Mouse (Mus musculus): ENCODE data around the gene Pi4ka. TPM values are rescaled to one million over a fixed set of nuclear protein-coding genes. Genes with fewer than 3 reads are reported as not detected.
A peak's percentile ranks its signal among the peaks of the same experiment; 100 is the strongest.

The Pi4ka gene
- polyA plus RNA-seq, 1 experiment, result 45.2 TPM

GRCm38 (mm10) chr16:17276164-17277151 lies 129.7 kb downstream of the Pi4ka start:
- peak overlapping the region; percentile 31 for H3K9ac ChIP-seq (ENCODE audit: low read depth, poor library complexity, severe bottlenecking)
- H3K4me3 ChIP-seq (ENCODE audit: low read depth, low read length), result peak overlapping the region; percentile 68
- H3K36me3 ChIP-seq (ENCODE audit: control insufficient read depth, insufficient read depth, low read length, poor library complexity, severe bottlenecking), result no peaks in the 10 kb centered on the region
- no peaks in the 10 kb centered on the region for H3K4me1 ChIP-seq (ENCODE audit: control insufficient read depth, insufficient read depth, low read length)
- no peaks in the 10 kb centered on the region for H3K9me3 ChIP-seq (replicated peaks; ENCODE audit: control insufficient read depth, insufficient read depth, low read length, poor library complexity, severe bottlenecking)
- no peaks in the 10 kb centered on the region for H3K27me3 ChIP-seq (ENCODE audit: control insufficient read depth, insufficient read depth, low read length, poor library complexity, severe bottlenecking)
- no peak overlapping the region for H3K27ac ChIP-seq (ENCODE audit: insufficient read depth, low read length)
- TF ChIP-seq CTCF (IDR thresholded peaks at IDR 0.05; ENCODE audit: low read depth, low read length) (peak; percentile 87), POLR2A (IDR thresholded peaks at IDR 0.05; ENCODE audit: insufficient read depth, low read length) (peak; percentile 24), EP300 (IDR thresholded peaks at IDR 0.05; ENCODE audit: insufficient read depth, low read depth, low read length) (0 out of 2 replicates have a peak, but pooled peaks have one; percentile 49)

- Histone ChIP-seq H3K9ac (ENCODE audit: low read depth, poor library complexity, severe bottlenecking) (peak within 1 kb of the TSS; percentile 31), H3K27me3 (ENCODE audit: control insufficient read depth, insufficient read depth, low read length, poor library complexity, severe bottlenecking) (no peaks in the 10 kb centered on the region), H3K4me3 (ENCODE audit: low read depth, low read length) (peak within 1 kb of the TSS; percentile 68), H3K36me3 (ENCODE audit: control insufficient read depth, insufficient read depth, low read length, poor library complexity, severe bottlenecking) (no peaks in the 10 kb centered on the region), H3K9me3 (replicated peaks; ENCODE audit: control insufficient read depth, insufficient read depth, low read length, poor library complexity, severe bottlenecking) (no peaks in the 10 kb centered on the region), H3K27ac (ENCODE audit: insufficient read depth, low read length) (no peak within 1 kb of the TSS), H3K4me1 (ENCODE audit: control insufficient read depth, insufficient read depth, low read length) (no peaks in the 10 kb centered on the region)
- no peak for TF ChIP-seq CTCF (IDR thresholded peaks at IDR 0.05; ENCODE audit: low read depth, low read length)
- no peak for TF ChIP-seq POLR2A (IDR thresholded peaks at IDR 0.05; ENCODE audit: insufficient read depth, low read length)
- no peak for TF ChIP-seq EP300 (IDR thresholded peaks at IDR 0.05; ENCODE audit: insufficient read depth, low read depth, low read length)
These were observed 130.4 kb downstream of the Pi4ka start, which contains the start of gene Tmem191c for GRCm38 (mm10) chr16:17275721-17276120. TSS of gene Tmem191c (plus strand) at chr16:17276077.

- no peaks in the 10 kb centered on the region for H3K27me3 ChIP-seq (ENCODE audit: control insufficient read depth, insufficient read depth, low read length, poor library complexity, severe bottlenecking)
- no peaks in the 10 kb centered on the region for H3K9me3 ChIP-seq (replicated peaks; ENCODE audit: control insufficient read depth, insufficient read depth, low read length, poor library complexity, severe bottlenecking)
- no peak overlapping the region for H3K4me3 ChIP-seq (ENCODE audit: low read depth, low read length)
- no peak overlapping the region for H3K9ac ChIP-seq (ENCODE audit: low read depth, poor library complexity, severe bottlenecking)
- no peaks in the 10 kb centered on the region for H3K4me1 ChIP-seq (ENCODE audit: control insufficient read depth, insufficient read depth, low read length)
- H3K27ac ChIP-seq (ENCODE audit: insufficient read depth, low read length), result no peak overlapping the region
- no peaks in the 10 kb centered on the region for H3K36me3 ChIP-seq (ENCODE audit: control insufficient read depth, insufficient read depth, low read length, poor library complexity, severe bottlenecking)
- TF ChIP-seq POLR2A (IDR thresholded peaks at IDR 0.05; ENCODE audit: insufficient read depth, low read length), result no peak
- no peak for TF ChIP-seq EP300 (IDR thresholded peaks at IDR 0.05; ENCODE audit: insufficient read depth, low read depth, low read length)
- TF ChIP-seq CTCF (IDR thresholded peaks at IDR 0.05; ENCODE audit: low read depth, low read length), result no peak
These were observed 134.3 kb downstream of the Pi4ka start for GRCm38 (mm10) chr16:17271856-17272255.

GRCm38 (mm10) chr16:17271124-17271523 lies 135.0 kb downstream of the Pi4ka start:
- Histone ChIP-seq H3K27ac (ENCODE audit: insufficient read depth, low read length) (no peak overlapping the region), H3K9ac (ENCODE audit: low read depth, poor library complexity, severe bottlenecking) (no peak overlapping the region), H3K4me3 (ENCODE audit: low read depth, low read length) (no peak overlapping the region), H3K4me1 (ENCODE audit: control insufficient read depth, insufficient read depth, low read length) (no peaks in the 10 kb centered on the region), H3K9me3 (replicated peaks; ENCODE audit: control insufficient read depth, insufficient read depth, low read length, poor library complexity, severe bottlenecking) (no peaks in the 10 kb centered on the region), H3K27me3 (ENCODE audit: control insufficient read depth, insufficient read depth, low read length, poor library complexity, severe bottlenecking) (no peaks in the 10 kb centered on the region), H3K36me3 (ENCODE audit: control insufficient read depth, insufficient read depth, low read length, poor library complexity, severe bottlenecking) (no peaks in the 10 kb centered on the region)
- TF ChIP-seq EP300 (IDR thresholded peaks at IDR 0.05; ENCODE audit: insufficient read depth, low read depth, low read length) (no peak), CTCF (IDR thresholded peaks at IDR 0.05; ENCODE audit: low read depth, low read length) (no peak), POLR2A (IDR thresholded peaks at IDR 0.05; ENCODE audit: insufficient read depth, low read length) (no peak)

GRCm38 (mm10) chr16:17269872-17270271 lies 136.2 kb downstream of the Pi4ka start:
- no peaks in the 10 kb centered on the region for H3K4me1 ChIP-seq (ENCODE audit: control insufficient read depth, insufficient read depth, low read length)
- no peak overlapping the region for H3K27ac ChIP-seq (ENCODE audit: insufficient read depth, low read length)
- no peaks in the 10 kb centered on the region for H3K9me3 ChIP-seq (replicated peaks; ENCODE audit: control insufficient read depth, insufficient read depth, low read length, poor library complexity, severe bottlenecking)
- TF ChIP-seq CTCF (IDR thresholded peaks at IDR 0.05; ENCODE audit: low read depth, low read length) (no peak), EP300 (IDR thresholded peaks at IDR 0.05; ENCODE audit: insufficient read depth, low read depth, low read length) (no peak), POLR2A (IDR thresholded peaks at IDR 0.05; ENCODE audit: insufficient read depth, low read length) (no peak)
- H3K4me3 ChIP-seq (ENCODE audit: low read depth, low read length), result no peak overlapping the region
- H3K9ac ChIP-seq (ENCODE audit: low read depth, poor library complexity, severe bottlenecking), result no peak overlapping the region
- no peaks in the 10 kb centered on the region for H3K27me3 ChIP-seq (ENCODE audit: control insufficient read depth, insufficient read depth, low read length, poor library complexity, severe bottlenecking)
- H3K36me3 ChIP-seq (ENCODE audit: control insufficient read depth, insufficient read depth, low read length, poor library complexity, severe bottlenecking), result no peaks in the 10 kb centered on the region

- no peak for TF ChIP-seq POLR2A (IDR thresholded peaks at IDR 0.05; ENCODE audit: insufficient read depth, low read length)
- no peak for TF ChIP-seq EP300 (IDR thresholded peaks at IDR 0.05; ENCODE audit: insufficient read depth, low read depth, low read length)
- no peak for TF ChIP-seq CTCF (IDR thresholded peaks at IDR 0.05; ENCODE audit: low read depth, low read length)
- Histone ChIP-seq H3K9ac (ENCODE audit: low read depth, poor library complexity, severe bottlenecking) (no peak overlapping the region), H3K36me3 (ENCODE audit: control insufficient read depth, insufficient read depth, low read length, poor library complexity, severe bottlenecking) (no peaks in the 10 kb centered on the region), H3K4me1 (ENCODE audit: control insufficient read depth, insufficient read depth, low read length) (no peaks in the 10 kb centered on the region), H3K27me3 (ENCODE audit: control insufficient read depth, insufficient read depth, low read length, poor library complexity, severe bottlenecking) (no peaks in the 10 kb centered on the region), H3K9me3 (replicated peaks; ENCODE audit: control insufficient read depth, insufficient read depth, low read length, poor library complexity, severe bottlenecking) (no peaks in the 10 kb centered on the region), H3K27ac (ENCODE audit: insufficient read depth, low read length) (no peak overlapping the region), H3K4me3 (ENCODE audit: low read depth, low read length) (no peak overlapping the region)
These were observed 138.2 kb downstream of the Pi4ka start for GRCm38 (mm10) chr16:17267937-17268336.
